Mouse (Mus musculus) neural tube, embryonic 10.5 days (tissue): ENCODE measurements around the gene Sh3bp5.

ENCODE experiments used
- DNase-seq: peaks from one replicate; pipeline ENCODE4 v3.0.0-alpha.2; 2017; ENCODE audit warnings: low spot score; ENCODE audit errors: extremely low spot score

The Sh3bp5 gene

GRCm38 (mm10) chr14:31393936-31394630 is 41.8 kb downstream of the Sh3bp5 start:
- DNase-seq, result no peak

DNA sequence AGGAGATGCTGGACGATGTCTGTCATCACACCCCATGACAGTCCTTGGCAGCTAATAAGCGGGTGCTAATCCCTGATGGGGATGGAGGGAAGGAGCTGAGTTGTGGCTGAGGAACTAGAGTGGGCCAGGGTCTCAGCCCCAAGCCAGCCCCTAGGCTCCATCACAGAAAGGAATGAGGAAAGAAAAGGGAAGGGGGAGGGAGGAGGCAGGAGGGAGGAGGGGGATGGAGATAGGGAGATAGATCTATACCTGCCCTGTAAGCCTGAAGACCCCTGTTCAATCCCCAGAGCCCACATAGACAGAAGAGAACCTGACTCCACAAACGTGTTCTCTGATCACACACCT is 42.4 kb downstream of the Sh3bp5 start:
- no peak for DNase-seq

GRCm38 (mm10) chr14:31392873-31393545 is 42.9 kb downstream of the Sh3bp5 start:
- DNase-seq, result no peak

DNA sequence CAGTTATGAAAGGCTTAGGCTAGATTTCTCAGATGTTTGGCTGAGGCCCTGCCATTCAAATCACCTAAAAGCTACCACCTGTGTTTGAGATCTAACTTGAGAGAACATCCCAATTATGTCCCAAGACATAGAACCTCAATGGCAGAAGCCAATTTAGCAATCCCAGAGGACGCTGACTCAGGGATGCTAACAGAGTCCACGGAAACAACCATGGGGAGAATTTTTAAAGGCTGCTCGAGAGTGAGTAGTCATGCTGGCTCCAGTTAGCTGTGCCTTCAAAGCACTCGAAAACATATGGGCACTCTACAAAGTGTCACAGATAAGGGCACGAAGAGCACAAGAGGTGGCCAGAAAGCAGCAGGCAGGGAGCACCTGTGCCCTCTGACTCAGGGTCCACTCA is 43.6 kb downstream of the Sh3bp5 start:
- DNase-seq, result no peak

DNA sequence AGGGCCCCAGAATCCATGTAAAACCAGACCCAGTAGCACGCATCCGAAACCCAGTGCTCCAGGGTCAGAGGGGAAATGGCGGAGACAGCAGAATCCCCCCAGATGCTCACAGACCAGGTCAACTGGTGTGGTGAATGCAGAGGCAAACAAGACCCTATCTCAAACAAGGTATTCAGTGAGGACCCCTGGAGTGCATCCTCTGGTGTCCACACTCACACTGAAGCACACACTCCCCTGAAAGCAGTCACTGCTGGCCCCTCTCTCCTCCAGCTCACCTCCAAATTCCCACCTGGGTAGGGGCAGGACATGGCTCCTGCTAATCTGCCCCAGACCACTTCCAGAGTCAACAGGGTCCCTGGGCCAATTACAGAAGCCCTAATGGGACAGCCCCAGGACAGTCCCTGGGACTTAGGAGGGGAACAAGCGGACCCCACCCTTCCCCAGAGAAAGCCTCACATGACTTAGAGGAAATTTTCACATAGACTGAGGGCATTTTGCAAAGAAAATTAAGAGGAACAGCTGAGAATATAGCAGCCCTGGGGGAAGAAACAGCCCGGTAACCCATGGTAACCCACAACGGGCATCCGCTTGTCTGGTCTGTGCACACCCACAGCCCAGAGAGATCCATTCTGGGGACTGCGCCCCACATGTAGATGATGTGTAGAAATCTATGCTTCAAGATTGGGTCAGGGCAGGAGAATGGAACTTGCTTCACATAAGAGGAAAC is 46.3 kb downstream of the Sh3bp5 start:
- no peak for DNase-seq

DNA sequence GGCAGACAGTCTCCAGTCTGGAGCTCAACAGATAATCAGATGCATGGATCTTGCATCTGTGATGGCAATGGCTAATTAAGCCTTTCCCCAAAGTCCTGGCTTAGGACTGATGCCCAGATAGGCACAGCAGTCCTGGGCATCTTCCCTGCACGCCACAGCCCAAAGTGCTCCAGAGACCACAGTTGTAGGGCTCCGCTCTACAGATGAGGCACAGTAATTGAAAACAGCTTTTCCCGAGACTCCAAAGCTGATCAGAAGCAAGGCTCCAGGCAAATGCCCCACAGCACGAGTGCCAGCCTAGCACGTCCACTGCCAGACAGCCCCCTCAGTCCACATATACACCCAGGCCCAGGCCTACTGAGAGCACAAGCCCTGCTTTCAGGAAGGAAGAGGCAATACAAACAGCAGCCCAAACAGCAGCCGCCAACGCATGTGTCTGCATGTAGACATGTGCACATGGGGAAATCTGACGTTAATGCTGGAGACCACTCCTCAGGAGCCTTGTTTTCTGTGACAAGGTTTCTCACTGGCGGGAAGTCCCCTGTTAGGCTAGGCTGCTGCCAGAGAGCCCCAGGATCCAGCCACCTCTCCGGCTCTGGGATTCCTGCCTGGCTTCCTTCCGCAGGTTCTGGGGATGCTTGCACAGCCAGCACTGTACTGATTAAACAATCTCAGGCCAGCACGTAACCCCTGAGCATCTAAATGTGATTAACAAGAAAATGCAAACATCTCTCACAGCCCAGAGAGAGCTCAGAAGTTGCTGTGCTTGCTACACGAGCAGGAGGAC is 47.6 kb downstream of the Sh3bp5 start:
- no peak for DNase-seq

DNA sequence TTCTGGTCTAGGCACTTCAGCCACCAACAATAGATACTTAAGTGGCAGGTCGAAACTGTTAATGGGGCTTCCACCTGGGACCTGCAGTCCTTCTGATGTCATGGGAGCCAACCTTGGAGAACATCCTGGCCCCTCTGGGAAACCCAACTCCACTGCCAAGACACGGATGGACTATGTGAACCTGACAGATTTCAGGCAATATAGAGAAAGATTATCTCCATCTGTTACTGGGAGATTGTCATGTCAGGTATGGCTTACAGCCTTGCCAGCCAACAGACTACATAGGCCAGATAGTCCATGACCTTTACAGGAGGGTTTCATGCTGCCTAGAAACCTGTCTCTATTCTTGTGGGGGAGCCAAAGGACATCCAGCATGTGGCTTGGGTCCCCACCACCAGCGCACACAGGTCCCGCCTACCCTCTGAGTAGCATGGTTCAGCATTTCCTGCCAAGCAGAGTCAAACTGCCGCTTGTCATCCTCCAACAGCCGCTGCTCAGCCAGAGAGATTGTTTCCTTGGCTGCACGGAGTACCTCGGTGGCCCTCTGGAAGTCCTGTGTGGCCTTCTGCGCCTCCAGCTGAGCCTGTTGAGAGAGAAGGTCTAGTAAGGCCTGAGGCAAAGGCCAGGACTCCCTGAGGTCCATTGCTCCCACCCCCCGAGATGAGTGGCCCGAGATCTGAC is 48.4 kb downstream of the Sh3bp5 start:
- no peak for DNase-seq

GRCm38 (mm10) chr14:31385977-31386697 is 49.7 kb downstream of the Sh3bp5 start:
- DNase-seq, result peak; percentile 72

DNA sequence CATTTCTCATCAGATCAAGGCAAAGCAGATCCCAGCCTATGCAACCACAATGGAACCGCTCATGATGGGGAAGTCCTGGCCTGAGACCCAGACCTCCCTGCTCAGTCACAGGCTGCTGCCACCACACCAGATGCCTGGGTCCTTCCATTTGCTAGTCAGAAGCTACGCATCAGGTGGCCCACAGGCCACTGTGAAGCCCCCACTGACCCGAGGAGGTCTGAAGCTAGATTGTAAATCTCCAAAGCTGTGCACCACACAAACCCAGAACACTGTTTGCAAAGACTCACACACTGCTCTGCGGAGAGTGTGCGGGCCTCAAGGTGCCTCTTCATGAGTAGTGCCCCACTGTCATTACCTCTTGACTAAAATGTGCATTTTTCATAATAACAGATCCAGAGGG is 50.5 kb downstream of the Sh3bp5 start:
- no peak for DNase-seq

DNA sequence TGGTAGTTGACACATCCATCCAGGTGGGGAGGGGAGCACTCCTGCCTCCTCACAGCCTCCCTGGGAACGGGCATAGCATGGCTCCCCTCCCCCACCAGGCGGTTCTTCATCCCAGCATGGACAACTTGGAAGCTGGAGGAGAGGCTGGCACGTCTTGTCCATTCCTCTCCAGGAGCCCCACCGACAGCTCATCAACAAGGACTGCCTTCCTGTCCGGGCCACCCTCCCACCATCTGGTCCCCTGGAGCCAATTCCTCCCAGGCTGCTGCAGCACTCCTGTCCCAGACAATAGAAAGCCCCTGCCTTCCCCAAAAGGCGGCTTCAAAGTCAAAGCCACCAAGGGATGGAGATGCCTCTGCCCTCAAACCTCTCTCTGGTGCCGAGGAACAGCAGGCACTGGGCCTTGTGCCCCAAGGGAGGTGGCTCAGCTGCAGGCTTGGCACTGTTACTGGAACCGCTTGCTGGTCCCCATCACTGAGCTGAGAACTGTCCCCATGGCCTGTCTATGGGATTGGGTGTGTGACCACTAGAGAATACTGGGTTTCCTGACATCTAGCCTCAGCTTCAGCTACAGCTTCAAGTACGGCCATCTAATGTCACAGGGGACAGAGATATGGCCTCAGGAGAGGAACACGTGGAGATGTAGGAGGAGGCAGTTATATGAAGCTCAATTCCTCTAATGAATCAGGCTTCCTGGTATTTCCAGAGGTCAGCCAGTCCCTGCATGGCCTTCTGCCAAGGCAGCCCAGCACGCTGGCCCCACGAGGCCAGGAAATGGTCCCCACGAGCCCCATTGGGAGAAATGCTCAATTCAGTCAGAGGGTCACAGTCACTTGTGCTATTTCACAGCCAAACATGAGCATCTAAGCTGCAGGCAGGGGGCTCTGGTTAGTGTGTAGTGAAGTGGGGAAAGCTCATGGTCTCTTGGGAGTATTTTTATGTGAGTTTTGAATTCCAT is 51.2 kb downstream of the Sh3bp5 start:
- DNase-seq, result no peak

GRCm38 (mm10) chr14:31383470-31384050 is 52.3 kb downstream of the Sh3bp5 start:
- no peak for DNase-seq

DNA sequence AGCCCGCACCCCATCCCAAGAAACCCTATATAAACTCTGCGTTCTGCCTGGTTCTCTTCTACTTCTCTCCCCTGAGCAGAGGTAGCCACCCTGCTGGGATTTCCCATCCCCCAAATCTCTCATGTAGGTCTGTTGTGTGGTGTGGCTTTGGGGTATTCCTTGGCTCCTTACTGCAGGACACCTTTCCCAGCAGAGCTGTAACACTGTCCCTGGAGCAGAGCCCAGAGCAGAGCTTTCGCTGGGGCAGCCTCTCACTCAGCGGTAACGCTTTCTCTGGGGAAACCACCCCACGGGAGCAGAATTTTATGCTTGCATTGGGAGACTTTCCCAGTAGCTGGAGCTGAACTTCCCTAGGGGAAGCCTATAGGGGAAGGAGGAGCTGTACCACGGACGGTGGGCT is 53.6 kb downstream of the Sh3bp5 start:
- no peak for DNase-seq

- no peak for DNase-seq
Measured at GRCm38 (mm10) chr14:31376331-31376730, 59.5 kb downstream of the Sh3bp5 start.

DNA sequence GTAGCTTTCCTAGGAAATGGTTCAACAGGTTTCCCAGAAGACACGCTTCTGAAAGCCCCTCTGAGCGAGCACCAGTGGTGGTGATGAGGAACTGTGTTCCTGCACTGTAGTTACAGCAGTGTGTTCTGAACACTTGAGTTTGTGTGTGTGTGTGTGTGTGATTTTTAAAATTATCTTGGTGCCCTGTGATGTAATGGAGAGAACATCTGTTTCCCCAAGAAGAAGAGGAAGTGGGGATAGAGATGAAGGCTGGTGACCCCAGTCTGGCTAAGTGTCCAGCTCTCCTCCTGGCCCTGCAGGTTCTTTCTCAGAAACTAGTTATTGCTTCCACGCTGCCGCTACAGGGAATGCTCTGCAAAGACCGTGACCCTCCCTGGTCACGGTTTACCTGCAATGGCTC is 61.5 kb downstream of the Sh3bp5 start:
- DNase-seq, result no peak

GRCm38 (mm10) chr14:31369377-31369776 is 66.5 kb downstream of the Sh3bp5 start:
- DNase-seq, result no peak

DNA sequence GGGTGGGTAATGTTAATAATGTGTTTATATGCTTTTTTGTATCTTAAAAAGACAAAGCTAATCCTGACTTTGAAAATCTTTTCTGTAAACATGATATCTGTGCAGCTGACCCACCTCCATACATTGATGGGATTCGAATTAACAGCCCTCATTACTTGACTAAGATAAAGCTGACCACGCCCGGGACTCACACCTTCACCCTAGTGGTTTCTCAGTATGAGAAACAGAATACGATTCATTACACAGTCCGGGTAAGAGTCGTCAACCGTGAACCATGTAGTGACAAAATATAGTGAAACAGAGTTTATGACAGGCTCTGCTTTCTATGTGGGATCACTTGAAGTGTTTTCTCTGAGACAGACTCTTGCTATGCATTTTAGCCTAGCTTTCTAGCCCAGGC is 67.9 kb downstream of the Sh3bp5 start:
- DNase-seq, result no peak

- DNase-seq, result peak; percentile 51
Measured at GRCm38 (mm10) chr14:31365350-31365749, 70.5 kb downstream of the Sh3bp5 start.

DNA sequence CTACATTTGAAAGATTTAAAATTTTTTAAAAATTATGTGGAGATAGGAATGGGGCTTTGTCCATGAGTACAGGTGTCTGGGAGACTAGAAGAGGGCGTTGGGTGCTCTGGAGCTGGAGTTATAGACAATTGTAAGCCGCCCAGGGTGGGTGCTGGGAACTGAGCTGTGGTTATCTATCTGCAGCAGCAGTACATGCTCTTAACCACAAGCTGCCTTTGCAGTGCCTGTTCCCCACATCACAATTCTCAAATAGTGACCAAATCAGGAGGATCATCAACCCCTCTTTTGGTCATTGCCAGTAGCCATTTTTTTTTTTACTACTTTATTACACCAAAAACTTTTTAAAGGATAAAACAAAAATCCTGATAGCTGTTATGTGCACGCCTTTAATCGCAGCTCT is 71.3 kb downstream of the Sh3bp5 start:
- DNase-seq, result no peak

- no peak for DNase-seq
Measured at GRCm38 (mm10) chr14:31362236-31362635, 73.6 kb downstream of the Sh3bp5 start.
